Mouse (Mus musculus) G1E-ER4 (cell line): Measurements from ENCODE around the gene Mzf1. TPM values are rescaled to one million over a fixed set of nuclear protein-coding genes. Genes with fewer than 3 reads are reported as not detected.

Experiments
- GATA1 ChIP-seq: IDR thresholded peaks from one replicate; pipeline ENCODE4 v1.8.0; 2012; ENCODE audit warnings: low read length, inconsistent platforms
- polyA plus RNA-seq: library from polyadenylated mRNA; stranded (reverse); fragments of >175 nt; gene quantifications from 2 replicates; pipeline ENCODE4 v1.2.3, GENCODE M21; 2012

Gene Mzf1
- polyA plus RNA-seq, 1 experiment: 0.51 TPM

DNA sequence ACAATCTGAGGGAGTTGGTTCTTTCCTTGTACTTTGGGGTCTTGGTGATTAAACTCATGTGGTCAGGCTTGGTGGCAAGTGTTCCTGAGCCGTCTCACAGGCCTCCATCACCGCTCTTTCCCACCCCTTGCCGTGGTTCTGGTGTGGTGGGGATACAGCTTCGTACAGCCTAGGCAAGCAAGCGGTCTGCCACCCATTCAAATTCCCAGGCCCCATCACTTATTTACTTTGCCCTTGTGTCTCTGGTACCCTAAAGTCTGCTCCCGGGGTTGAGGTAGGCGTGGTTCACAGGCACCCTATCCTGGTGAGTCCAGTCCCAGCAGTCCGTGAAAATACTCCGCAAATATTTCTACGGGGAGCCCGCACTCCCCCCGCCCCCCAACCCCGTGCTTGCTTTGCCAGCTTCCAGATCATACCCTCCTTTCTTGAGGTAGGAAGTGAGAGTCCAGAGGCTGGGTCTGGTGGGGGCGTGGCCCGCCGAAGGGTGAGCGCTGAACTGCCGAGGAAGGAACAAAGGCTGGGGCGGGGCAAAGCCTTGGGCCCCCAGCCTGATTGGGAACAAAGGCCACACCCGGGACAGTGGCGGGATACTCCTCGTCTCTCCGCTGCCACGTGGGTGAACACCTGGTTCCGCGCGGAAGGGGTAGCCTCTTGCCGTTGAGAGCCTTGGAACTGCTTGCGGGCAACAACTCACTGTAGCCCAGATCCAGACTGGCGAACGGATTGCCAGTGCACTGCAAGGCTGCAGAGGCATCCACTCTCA lies 31.6 kb downstream of the Mzf1 start:
- no peak for TF ChIP-seq GATA1

DNA sequence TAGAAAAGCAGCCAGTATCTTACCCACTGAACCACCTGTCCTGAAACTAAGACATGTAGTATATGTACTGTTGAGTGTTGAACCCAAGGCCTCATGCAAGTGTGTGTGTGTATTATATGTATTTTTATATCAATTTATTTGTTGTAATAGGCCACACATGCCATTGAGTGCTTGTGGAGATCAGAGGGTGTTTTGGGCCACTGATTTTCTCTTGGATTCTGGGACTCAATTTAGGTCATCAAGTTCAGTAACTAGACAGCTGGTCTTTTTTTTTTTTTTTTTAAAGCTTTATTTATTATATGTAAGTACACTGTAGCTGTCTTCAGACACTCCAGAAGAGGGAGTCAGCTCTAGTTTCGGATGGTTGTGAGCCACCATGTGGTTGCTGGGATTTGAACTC lies 39.3 kb downstream of the Mzf1 start:
- no peak for TF ChIP-seq GATA1

DNA sequence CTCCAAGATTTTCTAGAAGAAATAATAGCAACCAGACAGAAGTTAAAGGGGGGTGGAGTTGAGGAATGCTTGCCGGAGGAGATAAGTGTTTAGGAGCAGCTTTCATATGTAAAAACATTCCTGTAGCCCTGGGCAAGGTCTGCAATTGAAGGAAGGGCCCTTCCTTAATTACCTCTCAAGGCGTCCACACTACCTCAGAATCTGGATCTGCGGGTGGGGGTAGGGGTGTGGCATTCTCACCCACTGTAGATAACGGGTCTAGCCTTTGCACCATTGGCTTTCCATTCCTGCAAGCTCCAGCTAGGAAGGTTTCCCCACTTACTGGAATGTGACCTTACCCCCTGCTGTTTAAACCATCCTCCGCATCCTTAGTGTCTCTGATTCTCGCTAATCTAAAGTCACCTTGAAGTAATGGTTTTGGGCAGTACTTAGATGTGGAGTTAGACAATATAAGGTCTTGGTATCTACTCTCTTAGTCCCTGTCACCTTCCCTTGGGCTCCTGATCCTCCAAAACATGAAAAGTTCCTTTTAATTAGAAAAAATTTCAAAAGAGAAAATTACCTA lies 40.2 kb downstream of the Mzf1 start:
- no peak for TF ChIP-seq GATA1

DNA sequence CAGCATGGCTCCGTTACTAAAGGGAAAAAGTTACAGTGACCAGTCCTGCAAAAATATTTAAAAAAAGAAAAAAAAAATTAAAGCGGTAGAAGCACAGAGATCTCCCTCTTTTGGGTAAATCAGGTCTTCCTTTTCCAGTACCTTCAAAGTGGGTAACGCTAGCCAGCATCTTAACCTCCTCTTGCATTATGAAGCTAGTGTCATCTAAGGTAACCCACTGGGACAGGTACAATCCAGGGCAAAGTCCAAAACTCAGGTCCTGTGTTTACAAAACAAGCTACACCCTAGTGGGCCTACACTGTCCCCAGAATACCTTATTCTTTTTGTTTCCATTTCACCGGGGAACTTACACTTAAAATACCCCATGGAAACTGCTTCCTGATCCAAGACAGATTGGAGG lies 40.9 kb downstream of the Mzf1 start:
- no peak for TF ChIP-seq GATA1

DNA sequence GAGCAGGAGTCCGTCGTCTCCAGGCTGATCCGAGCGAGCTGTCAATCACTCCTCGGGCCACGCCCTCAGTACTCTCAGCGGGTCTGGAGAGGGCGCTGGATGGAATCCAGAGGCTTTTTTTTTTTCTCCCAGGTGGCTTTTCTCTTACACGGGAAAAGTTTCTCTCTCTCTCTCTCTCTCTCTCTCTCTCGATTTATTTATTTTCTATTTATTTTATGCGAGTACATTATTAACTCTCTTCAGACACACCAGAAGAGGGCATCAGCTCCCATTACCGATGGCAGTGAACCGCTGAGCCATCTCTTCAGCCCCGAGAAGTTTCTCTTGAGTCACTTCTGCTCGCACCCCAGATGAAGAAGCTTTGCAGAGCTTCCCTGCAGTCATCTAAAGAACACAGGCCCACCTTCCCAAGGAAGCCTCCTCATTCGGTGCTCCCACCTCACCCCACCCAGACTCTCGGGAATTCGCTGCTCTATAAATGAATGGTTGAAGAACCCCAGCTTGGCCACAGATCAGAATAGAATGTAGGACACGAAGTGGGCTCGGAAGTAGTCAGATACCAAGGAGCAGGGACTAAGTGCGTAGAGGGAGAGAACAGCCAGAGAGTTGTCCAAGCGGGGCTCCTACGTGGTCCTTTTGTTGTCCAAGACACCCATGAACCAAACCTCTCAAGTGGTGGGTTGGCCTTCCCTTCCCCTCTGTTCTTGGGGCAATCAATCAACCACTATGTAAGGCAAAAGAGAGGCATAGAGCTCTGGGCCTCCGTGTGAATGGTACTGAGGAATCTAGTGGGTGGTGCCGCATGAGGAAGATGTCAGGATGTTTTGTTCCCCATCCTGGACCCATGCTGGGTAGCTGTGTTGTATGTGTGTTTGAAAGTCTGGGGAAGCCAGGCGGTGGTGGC lies 44.3 kb downstream of the Mzf1 start, which contains the start of gene Zbtb45:
Zbtb45 (minus strand) TSS at position 30 of the 904 bp plus-strand sequence.
- no peak for TF ChIP-seq GATA1

DNA sequence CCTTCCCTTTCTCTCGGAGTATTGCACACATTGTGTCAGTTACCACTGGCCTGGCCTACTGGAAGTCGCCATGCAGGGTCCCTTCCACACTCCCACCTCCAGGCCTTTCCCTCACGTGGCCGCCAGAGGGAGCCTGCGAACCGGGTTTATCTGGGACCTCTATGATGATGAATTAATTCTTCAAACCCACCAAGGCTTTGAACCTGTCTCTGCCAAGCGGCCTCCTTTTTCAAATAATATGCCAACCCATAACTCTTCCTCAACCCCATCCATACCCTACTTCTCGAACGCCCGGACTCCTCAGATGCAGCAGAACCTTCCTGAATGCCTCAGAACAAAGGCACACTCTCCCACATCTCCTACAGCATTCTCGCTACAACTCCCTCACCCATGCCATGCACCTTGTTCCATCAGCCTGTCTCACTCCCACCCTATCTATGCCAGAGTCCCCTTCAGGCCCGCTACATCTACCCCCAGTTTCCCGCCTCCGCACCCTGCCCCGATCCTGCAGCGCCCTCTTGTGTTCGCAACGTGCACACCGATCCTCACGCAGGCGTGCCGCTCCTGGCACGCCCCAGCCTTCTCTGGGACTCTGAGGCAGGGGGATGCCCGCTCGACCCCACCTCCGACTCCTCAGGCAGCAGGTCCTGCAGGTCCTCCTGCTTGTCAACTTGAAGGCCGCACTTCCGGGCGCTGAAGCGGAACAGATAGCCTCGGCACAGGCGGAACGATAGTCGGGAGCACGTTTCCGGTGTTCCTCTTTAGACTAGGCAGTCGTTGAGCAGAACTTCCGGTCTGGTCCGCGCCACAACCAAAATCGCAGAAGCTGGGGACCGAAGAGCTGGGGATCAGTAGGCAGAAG lies 45.2 kb downstream of the Mzf1 start:
- no peak for TF ChIP-seq GATA1

DNA sequence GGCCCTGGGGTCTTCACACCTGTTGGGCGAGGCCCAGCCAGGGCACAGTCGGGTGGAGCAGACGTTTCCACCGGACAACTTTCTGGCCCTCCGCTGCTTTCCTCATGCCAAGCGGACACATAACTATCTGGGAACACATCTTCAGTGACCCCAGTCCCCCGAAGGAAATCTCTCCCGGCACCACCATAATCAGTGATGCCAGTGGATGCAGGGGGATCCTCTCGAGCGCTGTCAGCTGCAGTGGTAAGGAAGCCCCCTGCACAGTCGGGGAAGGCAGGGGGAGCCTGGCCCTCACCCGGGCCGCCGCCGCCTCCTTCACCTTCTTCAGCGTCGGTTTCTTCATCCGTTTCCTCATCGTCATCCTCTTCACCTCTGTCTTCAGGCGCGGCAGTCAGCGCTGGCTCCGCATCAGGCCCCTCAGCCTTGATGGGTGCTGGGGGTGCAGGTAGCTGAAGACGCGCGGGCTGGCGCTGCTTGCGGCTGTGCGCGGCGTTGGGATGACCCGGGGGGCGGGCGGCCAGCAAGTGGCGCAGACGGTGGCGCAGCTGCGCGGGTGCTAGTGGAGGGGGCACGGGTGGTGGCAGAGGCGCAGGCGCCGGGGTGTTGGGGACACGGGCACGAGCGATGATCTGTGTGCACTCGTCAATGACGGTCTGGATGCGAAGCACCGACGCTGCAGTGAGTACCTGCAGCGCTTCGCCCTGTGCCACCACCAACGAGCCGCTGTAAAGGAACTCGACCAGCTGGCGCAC lies 47.0 kb downstream of the Mzf1 start:
- TF ChIP-seq GATA1: no peak

DNA sequence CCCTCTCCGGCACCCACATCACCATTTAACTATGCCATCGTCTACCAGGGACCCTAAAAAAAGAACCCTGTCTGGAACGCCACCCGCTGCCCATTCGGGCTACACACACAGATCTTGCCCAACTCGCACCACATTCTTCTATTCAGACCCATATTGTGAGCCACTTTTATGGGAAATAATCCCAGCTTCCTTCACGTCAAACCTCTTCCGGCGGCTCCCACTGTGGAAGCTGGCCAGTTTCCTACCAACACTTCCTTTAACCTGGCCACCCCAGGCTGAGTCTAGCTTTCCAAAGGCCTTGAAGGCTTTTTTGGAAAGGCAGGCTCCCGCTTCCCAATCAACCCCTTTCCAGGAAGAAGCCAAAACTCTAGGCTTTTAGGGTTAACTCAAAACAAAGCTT lies 48.0 kb downstream of the Mzf1 start:
- no peak for TF ChIP-seq GATA1

DNA sequence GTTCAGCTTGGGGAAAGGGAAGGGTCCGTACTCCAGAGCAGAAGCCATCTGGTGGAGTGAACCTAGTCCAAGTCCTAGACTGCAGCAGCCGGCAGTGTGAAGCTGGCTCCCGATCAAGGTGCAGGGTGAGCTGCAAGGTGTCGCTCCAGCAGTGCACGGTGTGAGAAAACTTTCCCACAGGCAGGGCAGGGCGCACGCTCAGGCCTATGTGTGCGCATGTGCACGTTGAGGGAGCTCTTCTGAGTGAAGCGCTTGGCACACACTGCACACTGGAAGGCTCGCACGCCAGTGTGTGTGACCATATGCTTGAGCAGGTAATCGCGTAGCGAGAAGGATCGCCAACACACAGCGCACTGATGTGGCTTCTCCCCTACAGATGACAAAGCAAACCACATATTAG lies 48.6 kb downstream of the Mzf1 start:
- TF ChIP-seq GATA1: no peak

DNA sequence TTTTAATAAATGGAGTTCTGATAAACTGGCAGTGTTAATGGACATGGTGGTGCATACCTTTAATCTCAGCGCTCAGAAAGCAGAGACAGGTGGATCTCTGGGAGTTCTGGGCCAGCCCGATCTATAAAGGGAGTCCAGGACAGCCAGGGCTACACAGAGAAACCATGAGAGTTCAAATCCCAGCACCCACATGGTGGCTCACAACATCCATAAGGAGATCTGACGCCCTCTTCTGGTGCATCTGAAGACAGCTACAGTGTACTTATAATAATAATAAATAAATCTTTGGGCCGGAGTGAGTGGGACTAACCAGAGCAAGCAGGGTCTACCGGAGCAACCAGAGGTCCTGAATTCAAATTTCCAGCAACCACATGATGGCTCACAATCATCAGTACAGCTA lies 51.2 kb downstream of the Mzf1 start:
- no peak for TF ChIP-seq GATA1

DNA sequence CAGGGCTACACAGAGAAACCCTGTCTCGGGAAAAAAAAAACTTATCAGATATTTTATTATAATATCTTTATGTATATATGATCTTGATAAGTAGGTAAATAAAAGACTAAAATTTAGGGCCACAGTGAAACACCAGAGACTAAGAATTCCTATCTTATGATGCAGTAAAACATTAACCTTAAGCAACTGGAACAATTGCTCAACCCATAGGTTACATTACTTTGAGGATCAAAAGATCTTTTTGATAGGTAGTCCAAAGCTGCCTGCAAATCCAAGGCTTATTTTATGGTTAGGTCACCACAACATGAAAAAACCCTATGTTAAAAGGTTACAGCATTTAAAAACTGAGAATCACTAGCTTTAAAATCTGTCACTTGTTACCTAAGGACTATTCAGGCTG lies 53.0 kb downstream of the Mzf1 start:
- no peak for TF ChIP-seq GATA1

DNA sequence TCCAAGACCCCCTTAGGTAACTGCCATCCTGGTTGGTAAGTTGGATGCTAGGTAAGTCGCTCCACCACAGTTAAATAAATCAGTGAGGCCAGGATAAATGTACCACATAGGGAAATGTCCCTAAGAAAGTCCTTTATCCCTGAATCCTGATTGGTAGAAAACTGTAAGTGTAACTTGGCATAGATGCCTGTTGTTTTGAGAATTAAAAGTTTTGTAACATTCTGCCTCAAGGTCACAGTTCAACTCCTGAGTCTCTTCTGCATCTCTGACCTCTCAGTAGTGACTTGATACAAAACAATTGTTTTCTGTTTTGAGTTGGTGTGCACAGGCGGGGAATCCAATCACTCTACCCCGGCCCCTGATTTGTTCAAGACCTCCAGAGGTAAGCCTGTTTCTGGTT lies 55.7 kb downstream of the Mzf1 start, which contains the start of gene Trim28:
Trim28 (plus strand) TSS at position 264 of the 400 bp plus-strand sequence.
- no peak for TF ChIP-seq GATA1

DNA sequence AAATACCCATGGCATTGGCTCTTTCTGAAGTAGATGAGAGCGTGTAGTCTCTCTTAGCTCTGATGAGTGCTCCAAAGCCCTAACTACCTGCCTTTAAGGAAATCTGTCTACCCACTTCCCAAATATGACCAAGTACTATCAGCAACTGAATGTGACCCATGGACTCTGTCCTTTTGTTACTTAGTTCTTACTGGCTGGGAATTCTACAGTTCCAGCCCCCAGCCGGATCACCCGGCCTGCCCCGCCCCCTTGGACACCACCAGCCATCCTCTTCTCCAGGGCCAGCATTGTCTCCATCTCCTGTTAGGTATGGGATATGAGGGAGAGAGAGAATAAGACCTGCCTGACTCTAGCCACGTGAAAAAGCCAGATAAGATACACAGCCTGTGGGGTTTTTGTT lies 56.5 kb downstream of the Mzf1 start, which contains the start of gene Slc27a5:
Slc27a5 (minus strand) TSS at position 140 of the 400 bp plus-strand sequence.
- no peak for TF ChIP-seq GATA1

DNA sequence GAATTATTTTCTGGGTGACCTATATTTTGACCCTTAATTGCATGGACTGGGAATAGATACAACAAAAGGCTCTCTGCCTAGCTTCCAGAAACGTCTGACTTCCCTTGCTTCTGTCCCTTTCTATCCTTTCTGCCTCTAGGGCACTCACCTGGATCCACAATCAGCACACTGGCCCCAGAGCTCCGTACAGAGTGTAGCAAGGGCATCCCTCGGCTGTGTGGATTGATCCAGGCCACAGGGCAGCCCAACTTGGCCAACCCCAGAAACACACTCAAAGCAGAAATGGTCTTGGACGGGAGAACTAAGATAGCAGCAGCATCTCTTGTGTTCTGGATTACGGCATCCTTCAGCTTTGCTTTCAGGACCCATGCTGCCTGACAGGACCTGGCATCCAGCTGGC lies 57.3 kb downstream of the Mzf1 start:
- no peak for TF ChIP-seq GATA1
